Mouse (Mus musculus) limb, embryonic 11.5 days (tissue): ENCODE results near the gene Abcb11. TPM values are rescaled to one million over a fixed set of nuclear protein-coding genes. Genes with fewer than 3 reads are reported as not detected.

Experiments
- ATAC-seq: fragments of 200-750 bp; cut with Nextera tagmentation; 2 replicates; pipeline ENCODE4 v1.8.0; 2017; ENCODE audit warnings: low read depth; ENCODE audit not compliant: insufficient number of reproducible peaks, low FRiP score, low TSS enrichment
- DNase-seq: peaks from one replicate; pipeline ENCODE4 v3.0.0-alpha.2; 2015; ENCODE audit warnings: low spot score
- H3K27ac ChIP-seq: fragments of 300-500 bp; sonication (generic); replicated peaks from 2 replicates; pipeline ENCODE4 v1.5.1; 2014; ENCODE audit warnings: low read depth, mild to moderate bottlenecking, low read length
- H3K27me3 ChIP-seq: fragments of 300-500 bp; sonication (generic); 2 replicates; pipeline ENCODE4 v1.6.1; 2014; ENCODE audit warnings: mild to moderate bottlenecking, low read length, mixed read lengths; ENCODE audit not compliant: control insufficient read depth, insufficient read depth
- H3K36me3 ChIP-seq: fragments of 300-500 bp; sonication (generic); 2 replicates; pipeline ENCODE4 v1.6.1; 2014; ENCODE audit warnings: mild to moderate bottlenecking, low read length, moderate library complexity, mixed read lengths; ENCODE audit not compliant: control insufficient read depth, insufficient read depth
- H3K4me1 ChIP-seq: fragments of 300-500 bp; sonication (generic); 2 replicates; pipeline ENCODE4 v1.6.1; 2014; ENCODE audit warnings: low read length, mixed read lengths; ENCODE audit not compliant: control insufficient read depth, insufficient read depth
- H3K4me2 ChIP-seq: fragments of 300-500 bp; sonication (generic); 2 replicates; pipeline ENCODE4 v1.6.1; 2014; ENCODE audit warnings: low read depth, mild to moderate bottlenecking, moderate library complexity; ENCODE audit not compliant: severe bottlenecking
- H3K4me3 ChIP-seq: fragments of 300-500 bp; sonication (generic); 2 replicates; pipeline ENCODE4 v1.5.1; 2014; ENCODE audit warnings: low read depth, low read length
- H3K9ac ChIP-seq: fragments of 300-500 bp; sonication (generic); 2 replicates; pipeline ENCODE4 v1.6.1; 2014; ENCODE audit warnings: mild to moderate bottlenecking, low read length
- H3K9me3 ChIP-seq: fragments of 300-500 bp; sonication (generic); 2 replicates; pipeline ENCODE4 v1.6.1; 2016; ENCODE audit warnings: low read length; ENCODE audit not compliant: control insufficient read depth
- WGBS: fragments of 180-500 bp; shearing (Covaris S2); extraction: QIAGEN DNeasy Blood & Tissue Kit; methylation state at CpG from one replicate; pipeline ENCODE4 v1.1.7; 2014; 5-methylcytosine and 5-hydroxymethylcytosine counted together
- polyA plus RNA-seq: library from polyadenylated mRNA; unstranded; fragments of >200 nt; fragmentation: Nextera tagmentation; extraction: Ambion mirVana; gene quantifications from 2 replicates; pipeline ENCODE4 v1.2.1, GENCODE M21; 2014

The Abcb11 gene
- polyA plus RNA-seq, 1 experiment from 2014 or later: not detected

- H3K36me3 ChIP-seq: peaks cover 14% of the 10 kb centered on the region; the same call in 1 of the 2 replicates
Measured at GRCm38 (mm10) chr2:69193555-69193954, 148.9 kb downstream of the Abcb11 start.

GRCm38 (mm10) chr2:69191059-69191458 lies 151.4 kb downstream of the Abcb11 start:
- peaks cover 11% of the 10 kb centered on the region; the same call in 1 of the 2 replicates for H3K36me3 ChIP-seq
- H3K4me1 ChIP-seq: no peaks in the 10 kb centered on the region
- no peak overlapping the region for H3K27ac ChIP-seq
- no peaks in the 10 kb centered on the region for H3K27me3 ChIP-seq
- 88% methylated on average over 5 of the region's 5 CpGs for WGBS
- no peaks in the 10 kb centered on the region for H3K9me3 ChIP-seq
- H3K9ac ChIP-seq: no peak overlapping the region
- DNase-seq (no peak), ATAC-seq (no peak)
- H3K4me2 ChIP-seq: no peak overlapping the region
- H3K4me3 ChIP-seq: no peak overlapping the region

More at GRCm38 (mm10) chr2:69193555-69193954, 148.9 kb downstream of the Abcb11 start:
- no peak for DNase-seq
- H3K9ac ChIP-seq: no peak overlapping the region
- 82% methylated on average over 5 of the region's 5 CpGs for WGBS
- H3K4me2 ChIP-seq: no peak overlapping the region
- no peak overlapping the region for H3K27ac ChIP-seq
- H3K9me3 ChIP-seq: no peaks in the 10 kb centered on the region
- no peaks in the 10 kb centered on the region for H3K4me1 ChIP-seq
- H3K4me3 ChIP-seq: no peak overlapping the region
- no peak for ATAC-seq
- H3K27me3 ChIP-seq: no peaks in the 10 kb centered on the region

GRCm38 (mm10) chr2:69189222-69189621 lies 153.2 kb downstream of the Abcb11 start:
- no peak overlapping the region for H3K4me2 ChIP-seq
- no peak overlapping the region for H3K27ac ChIP-seq
- H3K4me1 ChIP-seq: no peaks in the 10 kb centered on the region
- no peaks in the 10 kb centered on the region for H3K9me3 ChIP-seq
- DNase-seq: no peak
- no peak overlapping the region for H3K9ac ChIP-seq
- no peaks in the 10 kb centered on the region for H3K27me3 ChIP-seq
- no peak for ATAC-seq
- no peak overlapping the region for H3K4me3 ChIP-seq
- peaks cover 9% of the 10 kb centered on the region; the same call in 1 of the 2 replicates for H3K36me3 ChIP-seq
- WGBS: 79% methylated on average over 4 of the region's 4 CpGs

- ATAC-seq: no peak
- Histone ChIP-seq H3K27ac (no peak overlapping the region), H3K9ac (no peak overlapping the region), H3K36me3 (peaks cover 4% of the 10 kb centered on the region; the same call in 1 of the 2 replicates), H3K4me1 (no peaks in the 10 kb centered on the region), H3K4me3 (no peak overlapping the region), H3K4me2 (no peak overlapping the region), H3K27me3 (no peaks in the 10 kb centered on the region), H3K9me3 (no peaks in the 10 kb centered on the region)
- no peak for DNase-seq
- WGBS: 88% methylated on average over 6 of the region's 6 CpGs
Measured at GRCm38 (mm10) chr2:69188732-69189131, 153.7 kb downstream of the Abcb11 start.

Other genes starting within 250 kb of the Abcb11 start
- gene Nostrin, start 206.8 kb downstream of the Abcb11 start, polyA plus RNA-seq: 1.6 and 1.7 TPM in 2 replicates
- gene Spc25, start 136.4 kb downstream of the Abcb11 start, polyA plus RNA-seq: 208 and 231 TPM in 2 replicates
- gene G6pc2, start 131.5 kb downstream of the Abcb11 start, polyA plus RNA-seq: 0.51 TPM in 1 of 2 replicates, not detected in the other
- gene Dhrs9, start 37.8 kb upstream of the Abcb11 start, polyA plus RNA-seq: not detected in 2 replicates
- 0.03 and 0.07 TPM in 2 replicates for gene Lrp2, start 243.4 kb upstream of the Abcb11 start, polyA plus RNA-seq